Mouse (Mus musculus): ENCODE results near the gene Cd53. TPM values are rescaled to one million over a fixed set of nuclear protein-coding genes. Genes with fewer than 3 reads are reported as not detected.

The Cd53 gene
- total RNA-seq (2021) = 1 to 10 TPM in 1 of 2 experiments, under 1 TPM in 1; 0.87 to 1.6 TPM
- long read RNA-seq, experiment 1 = 0 reads
- long read RNA-seq, experiment 2 = 0 reads

- no peak for DNase-seq
These were observed at the start of gene Cd53 for GRCm38 (mm10) chr3:106789930-106790329. Gene Cd53 (minus strand): TSS chr3:106790149.

GRCm38 (mm10) chr3:106832107-106832506, 42.2 kb upstream of the Cd53 start:
- no peak for DNase-seq

- no peak for DNase-seq
These were observed 36.2 kb upstream of the Cd53 start, which contains the start of gene Olfr266 for GRCm38 (mm10) chr3:106826187-106826586. Gene Olfr266 (minus strand): TSS chr3:106826287.

- no peak for DNase-seq
These were observed 27.7 kb upstream of the Cd53 start for GRCm38 (mm10) chr3:106817676-106818075.

GRCm38 (mm10) chr3:106808972-106809695, 19.2 kb upstream of the Cd53 start:
- DNase-seq = no peak

- no peak for DNase-seq
These were observed 8.1 kb upstream of the Cd53 start for GRCm38 (mm10) chr3:106798079-106798478.

GRCm38 (mm10) chr3:106788440-106788887, 1.5 kb downstream of the Cd53 start:
- no peak for DNase-seq

GRCm38 (mm10) chr3:106787972-106788371, 2.0 kb downstream of the Cd53 start:
- DNase-seq = no peak

- no peak for DNase-seq
These were observed 4.8 kb downstream of the Cd53 start for GRCm38 (mm10) chr3:106785130-106785529.

- DNase-seq = no peak
These were observed 18.1 kb downstream of the Cd53 start for GRCm38 (mm10) chr3:106771834-106772233.

GRCm38 (mm10) chr3:106755898-106756297, 34.1 kb downstream of the Cd53 start:
- no peak for DNase-seq

GRCm38 (mm10) chr3:106722028-106722945, 67.7 kb downstream of the Cd53 start:
- DNase-seq = peak; percentile 73

GRCm38 (mm10) chr3:106721397-106722027, 68.4 kb downstream of the Cd53 start:
- DNase-seq = peak; percentile 96

Other genes with a start within 250 kb of the Cd53 start
- 10 to 100 TPM; 72.5 to 79.3 TPM for gene Dram2, start 242.4 kb downstream of the Cd53 start, total RNA-seq (2021)
- gene Cept1, start 242.3 kb downstream of the Cd53 start, total RNA-seq (2021) = 10 to 100 TPM; 15.0 to 19.4 TPM
- 1 to 10 TPM; 6.4 to 7.8 TPM for gene Lrif1, start 105.2 kb downstream of the Cd53 start, total RNA-seq (2021)
- not detected for gene Olfr266, start 36.1 kb upstream of the Cd53 start, total RNA-seq (2021)
- not detected for gene Kcna3, start 246.0 kb upstream of the Cd53 start, total RNA-seq (2021)

Data from gastrocnemius, postnatal 25 days (tissue).